Mouse (Mus musculus) heart, adult 2 months (tissue): Measurements from ENCODE around the gene Lrrc75a.

Source experiments
- CTCF ChIP-seq: fragments of 200-600 bp; IDR thresholded peaks from 2 replicates; pipeline ENCODE4 v1.8.1; 2022; ENCODE audit warnings: antibody characterized with exemption, mild to moderate bottlenecking, moderate library complexity
- EP300 ChIP-seq: fragments of 200-500 bp; IDR thresholded peaks from 2 replicates; pipeline ENCODE4 v1.6.1; 2011; ENCODE audit warnings: low read depth, low read length, control low read depth; ENCODE audit not compliant: insufficient read depth
- POLR2A ChIP-seq: fragments of 200-500 bp; IDR thresholded peaks from 2 replicates; pipeline ENCODE4 v1.6.1; 2011; ENCODE audit warnings: mild to moderate bottlenecking, low read depth, low read length, control low read depth; ENCODE audit not compliant: insufficient read depth

GRCm38 (mm10) chr11:62587034-62587433 lies 61.3 kb downstream of the Lrrc75a start:
- TF ChIP-seq EP300, result no peak
- TF ChIP-seq POLR2A, result no peak
- no peak for TF ChIP-seq CTCF
